Mouse (Mus musculus) megakaryocyte, embryonic 14.5 days (primary cell): ENCODE results near the gene Gpr137.

Source experiments
- FLI1 ChIP-seq: IDR thresholded peaks from 2 replicates; pipeline ENCODE4 v1.6.1; 2012; ENCODE audit warnings: low read length, inconsistent platforms, mixed read lengths
- GATA1 ChIP-seq: IDR thresholded peaks from 3 replicates; pipeline ENCODE4 v1.6.1; 2012; ENCODE audit warnings: mixed read lengths, low read length, inconsistent platforms, borderline replicate concordance

- TF ChIP-seq GATA1, result no peak
- no peak for TF ChIP-seq FLI1
These were observed 35.7 kb upstream of the Gpr137 start for GRCm38 (mm10) chr19:6977759-6978638.
